Mouse (Mus musculus) thymus, adult 2 months (tissue): ENCODE results near the gene Brf1.

Experiments used
- CTCF ChIP-seq: fragments of 200-500 bp; IDR thresholded peaks from 2 replicates; pipeline ENCODE4 v1.5.1; 2012; ENCODE audit warnings: mild to moderate bottlenecking, control low read depth, low read length, moderate library complexity, borderline replicate concordance; ENCODE audit not compliant: control insufficient read depth, poor library complexity, insufficient read depth; ENCODE audit errors: extremely low read depth
- POLR2A ChIP-seq: fragments of 200-500 bp; IDR thresholded peaks from 2 replicates; pipeline ENCODE4 v1.6.1; 2012; ENCODE audit warnings: mild to moderate bottlenecking, low read length, control low read depth, moderate library complexity; ENCODE audit not compliant: control insufficient read depth, poor library complexity, insufficient read depth; ENCODE audit errors: extremely low read depth

DNA sequence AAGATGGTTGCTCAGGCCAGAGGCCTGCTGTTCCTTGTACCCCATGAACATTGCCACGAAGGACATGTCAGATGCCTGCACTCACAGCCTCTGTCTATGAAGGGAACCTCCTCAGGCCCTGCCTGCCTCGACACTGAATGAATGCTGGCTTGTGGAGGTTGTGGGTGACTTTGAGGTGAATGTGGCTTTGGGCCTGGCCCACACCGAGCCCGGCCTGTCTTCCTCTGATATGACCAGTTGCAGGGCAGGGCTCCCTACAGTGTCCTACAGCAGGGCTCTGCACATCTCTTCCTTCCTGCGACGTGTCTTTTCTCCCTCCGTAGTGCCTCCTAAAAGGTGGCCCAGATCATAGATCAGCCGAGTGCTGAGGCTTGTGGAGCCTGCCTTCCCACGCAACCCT, 30.5 kb upstream of the Brf1 start:
- TF ChIP-seq CTCF (no peak), POLR2A (no peak)
